24 mouse cellular contexts compared by ENCODE assay signal in genomic region chr11:97608933-97609332, GRCm38 (mm10). TPM values are rescaled to one million over a fixed set of nuclear protein-coding genes. Genes with fewer than 3 reads are reported as not detected.
DNase-seq lines count a peak whose midpoint lies in the region; TF ChIP-seq lines count a peak whose summit lies in the region.
"Had no signal": no experiment of that assay in that cellular context is flagged by ENCODE, and none has a peak within 500 bp of the region (broad histone marks: within the 10 kb centered on the region; RNA-seq: fewer than 3 reads in every experiment).

No protein-coding gene starts in this region.

- peak; percentile 48 for DNase-seq in layer of hippocampus, adult 11-12 months (ENCODE audit: low spot score)
- no peak for DNase-seq in layer of hippocampus, postnatal 14 days (ENCODE audit: low spot score in 2 of 2)
- no peak for DNase-seq in left cerebral cortex, adult 2 months (ENCODE audit: extremely low spot score in 1 of 2, low spot score in 2 of 2)
- no peak for DNase-seq in left cerebral cortex, adult 11 months (ENCODE audit: low spot score)
- no peak for DNase-seq in right cerebral cortex, postnatal 14 days
- DNase-seq: adrenal gland, adult 8-10 months; adrenal gland, postnatal 25 days; cerebellum, adult 18-20 months; cerebellum, adult 9-11 months; cerebellum, postnatal 25 days; gastrocnemius, postnatal 10 days; gastrocnemius, postnatal 36 days; heart, adult 2 months; heart, postnatal 14 days; heart, postnatal 4 days had no signal

- H3K4me1 ChIP-seq in cortical plate, adult 2 months (ENCODE audit: control insufficient read depth, insufficient read depth, low read length), result peaks cover 11% of the 10 kb centered on the region
- H3K4me1 ChIP-seq: forebrain, embryonic 10.5 days; heart, embryonic 10.5 days; heart, embryonic 13.5 days; hindbrain, embryonic 13.5 days had no signal

- H3K27ac ChIP-seq in left cerebral cortex, adult 2 months, result peak overlapping the region; percentile 90
- peak overlapping the region; percentile 95 for H3K27ac ChIP-seq in cortical plate, adult 2 months (ENCODE audit: insufficient read depth, low read length)
- H3K27ac ChIP-seq: forebrain, embryonic 10.5 days; forebrain, embryonic 13.5 days; heart, adult 2 months; heart, embryonic 10.5 days; heart, embryonic 13.5 days; hindbrain, embryonic 13.5 days had no signal

- no peak for TF ChIP-seq CTCF in left cerebral cortex, adult 2 months (IDR thresholded peaks at IDR 0.05)
- no peak for TF ChIP-seq CTCF in cortical plate, adult 2 months (IDR thresholded peaks at IDR 0.05; ENCODE audit: extremely low read depth, insufficient read depth, low read length)

- intact Hi-C loops in left cerebral cortex, adult 2 months (cut with DNase I), result loop anchor here (1.0 kb wide), 1 partner anchor 19 kb away; no protein-coding TSS in a partner anchor

- H3K4me3 ChIP-seq in left cerebral cortex, adult 2 months, result no peak overlapping the region
- no peak overlapping the region for H3K4me3 ChIP-seq in cortical plate, adult 2 months (ENCODE audit: insufficient read depth, low read length)
- H3K4me3 ChIP-seq: forebrain, embryonic 10.5 days; forebrain, embryonic 13.5 days; heart, adult 2 months; heart, embryonic 10.5 days; heart, embryonic 13.5 days; hindbrain, embryonic 13.5 days had no signal

- no peak for TF ChIP-seq POLR2A in cortical plate, adult 2 months (IDR thresholded peaks at IDR 0.05; ENCODE audit: extremely low read depth, insufficient read depth, low read length)

RNA-seq across cellular contexts. Expression of gene Epop, which starts 20.6 kb away (rescaled TPM):
- total RNA-seq in layer of hippocampus, postnatal 14 days (2021), result 10 to 100 TPM; 12.1 to 13.5 TPM
- 100 to 1,000 TPM in 1 of 2 experiments, 10 to 100 TPM in 1; 99.9 to 107 TPM for total RNA-seq in left cerebral cortex, adult 2 months (2021)
- 89.5 and 95.2 TPM in 2 replicates for polyA plus RNA-seq in cortical plate, adult 2 months (2012; rRNA removed)

RNA-seq across cellular contexts. Expression of gene Srcin1, which starts 32.9 kb away (rescaled TPM):
- 100 to 1,000 TPM; 309 to 331 TPM for total RNA-seq in layer of hippocampus, postnatal 14 days (2021)
- 100 to 1,000 TPM; 308 to 318 TPM for total RNA-seq in left cerebral cortex, adult 2 months (2021)
- 141 and 146 TPM in 2 replicates for polyA plus RNA-seq in cortical plate, adult 2 months (2012; rRNA removed)
- total RNA-seq: granulocyte monocyte progenitor cell, adult 5-6 weeks had no signal
- polyA plus RNA-seq: activated CD4-positive, CD25-positive, alpha-beta regulatory T cell, adult 4 months; CD4-positive, CD25-positive, alpha-beta regulatory T cell, adult 4 months had no signal

RNA-seq across cellular contexts. Expression of gene Mllt6, which starts 54.3 kb away (rescaled TPM):
- total RNA-seq in layer of hippocampus, postnatal 14 days (2021), result 10 to 100 TPM; 72.8 to 83.8 TPM
- total RNA-seq in left cerebral cortex, adult 2 months (2021), result 100 to 1,000 TPM; 143 to 147 TPM
- polyA plus RNA-seq in cortical plate, adult 2 months (2012; rRNA removed), result 78.5 and 83.4 TPM in 2 replicates

Comparison
In these comparisons a context has a peak if more than half of its experiments do, and no peak if none do; other contexts are left out.
1. RNA of gene Epop, which starts 20.6 kb away (total RNA-seq): 99.9 to 107 TPM in left cerebral cortex, adult 2 months; 12.1 to 13.5 TPM in layer of hippocampus, postnatal 14 days; every median in the first group is over 4 times any median in the second.